9 mouse cellular contexts compared by ENCODE assay signal in the genomic region with DNA sequence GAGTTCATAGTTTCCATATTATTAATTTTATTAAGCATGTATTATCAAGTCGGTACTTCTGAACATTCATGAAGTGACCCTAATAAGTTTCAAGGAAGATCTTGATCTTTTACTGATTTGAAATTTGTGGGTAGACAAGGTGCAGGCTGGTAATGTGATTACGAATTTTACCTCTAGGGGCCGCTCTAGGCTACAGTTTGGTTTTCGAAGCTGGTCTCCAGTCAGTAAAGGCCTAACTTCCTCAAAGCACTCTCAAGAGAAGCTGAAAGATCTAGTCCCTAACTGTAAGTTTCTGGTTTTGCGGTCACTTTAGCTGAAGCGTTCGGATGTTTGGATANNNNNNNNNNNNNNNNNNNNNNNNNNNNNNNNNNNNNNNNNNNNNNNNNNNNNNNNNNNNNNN.
DNase-seq lines count a peak whose midpoint lies in the region; ATAC-seq and TF ChIP-seq lines count a peak whose summit lies in the region.
"Had no signal": no experiment of that assay in that cellular context is flagged by ENCODE, and none has a peak within 500 bp of the region (broad histone marks: within the 10 kb centered on the region; RNA-seq: fewer than 3 reads in every experiment).

No protein-coding gene starts in this region.

- ATAC-seq in hindbrain, embryonic 13.5 days (ENCODE audit: low FRiP score) = no peak
- ATAC-seq in frontal cortex, adult (ENCODE audit: low TSS enrichment) = peak; percentile 79
- peak; percentile 81 for ATAC-seq in megakaryocyte, adult 5-6 weeks (ENCODE audit: poor library complexity, severe bottlenecking)

- H3K4me1 ChIP-seq in hindbrain, embryonic 10.5 days (replicated peaks) = peaks cover 10% of the 10 kb centered on the region
- H3K4me1 ChIP-seq in hindbrain, embryonic 13.5 days (replicated peaks) = no peaks in the 10 kb centered on the region
- H3K4me1 ChIP-seq in E14TG2a.4 (replicated peaks; ENCODE audit: low read depth, low read length) = no peaks in the 10 kb centered on the region
- H3K4me1 ChIP-seq in cerebellum, adult 2 months (ENCODE audit: control insufficient read depth, insufficient read depth, low read length) = no peaks in the 10 kb centered on the region
- H3K4me1 ChIP-seq: limb, embryonic 15.5 days had no signal

- WGBS in hindbrain, embryonic 10.5 days = 28% methylated on average over 7 of the region's 7 CpGs
- 26% methylated on average over 7 of the region's 7 CpGs for WGBS in hindbrain, embryonic 13.5 days
- 26% methylated on average over 7 of the region's 7 CpGs for WGBS in cerebellum, adult 2 months

- no peak overlapping the region for H3K27ac ChIP-seq in hindbrain, embryonic 10.5 days
- H3K27ac ChIP-seq in hindbrain, embryonic 13.5 days = no peak overlapping the region
- no peak overlapping the region for H3K27ac ChIP-seq in cerebellum, adult 2 months (ENCODE audit: insufficient read depth, low read length)
- H3K27ac ChIP-seq: limb, embryonic 15.5 days had no signal

- peak; percentile 65 for DNase-seq in hindbrain, embryonic 10.5 days (ENCODE audit: low spot score)
- DNase-seq in cerebellum, adult 2 months = peak; percentile 27 to 51
- DNase-seq in layer of hippocampus, adult 8-10 months (ENCODE audit: low spot score in 2 of 2) = peak; percentile 39 to 76
- peak; percentile 16 to 23 for DNase-seq in urinary bladder, postnatal 36 days (ENCODE audit: low spot score in 2 of 2)

- no peaks in the 10 kb centered on the region for H3K36me3 ChIP-seq in hindbrain, embryonic 10.5 days
- H3K36me3 ChIP-seq in hindbrain, embryonic 13.5 days = no peaks in the 10 kb centered on the region
- no peaks in the 10 kb centered on the region for H3K36me3 ChIP-seq in E14TG2a.4 (ENCODE audit: insufficient read depth, low read length)
- H3K36me3 ChIP-seq: limb, embryonic 15.5 days had no signal

- H3K4me2 ChIP-seq in hindbrain, embryonic 13.5 days = no peak overlapping the region
- H3K4me2 ChIP-seq: limb, embryonic 15.5 days had no signal

- TF ChIP-seq POLR2A in cerebellum, adult 2 months (IDR thresholded peaks at IDR 0.05; ENCODE audit: borderline replicate concordance, insufficient read depth, low read length) = no peak

- H3K9me3 ChIP-seq in hindbrain, embryonic 10.5 days = no peaks in the 10 kb centered on the region
- H3K9me3 ChIP-seq in hindbrain, embryonic 13.5 days = no peaks in the 10 kb centered on the region
- no peaks in the 10 kb centered on the region for H3K9me3 ChIP-seq in E14TG2a.4 (ENCODE audit: low read length)
- H3K9me3 ChIP-seq: limb, embryonic 15.5 days had no signal

- peak; percentile 58 for TF ChIP-seq CTCF in E14TG2a.4 (conservative IDR thresholded peaks at IDR 0.05; ENCODE audit: low read length)
- peak; percentile 40; the same call in 1 of the 2 replicates for TF ChIP-seq CTCF in cerebellum, adult 2 months (IDR thresholded peaks at IDR 0.05; ENCODE audit: borderline replicate concordance, insufficient read depth, low read depth, low read length)

- H3K27me3 ChIP-seq in hindbrain, embryonic 10.5 days (ENCODE audit: insufficient read depth, poor library complexity, severe bottlenecking) = no peaks in the 10 kb centered on the region
- H3K27me3 ChIP-seq in hindbrain, embryonic 13.5 days = no peaks in the 10 kb centered on the region
- no peaks in the 10 kb centered on the region for H3K27me3 ChIP-seq in E14TG2a.4 (ENCODE audit: insufficient read depth, low read length)
- no peaks in the 10 kb centered on the region for H3K27me3 ChIP-seq in cerebellum, adult 2 months (ENCODE audit: control insufficient read depth, insufficient read depth, low read length)
- H3K27me3 ChIP-seq: limb, embryonic 15.5 days had no signal

- H3K4me3 ChIP-seq in hindbrain, embryonic 10.5 days = no peak overlapping the region
- no peak overlapping the region for H3K4me3 ChIP-seq in hindbrain, embryonic 13.5 days
- no peak overlapping the region for H3K4me3 ChIP-seq in E14TG2a.4 (replicated peaks; ENCODE audit: low read length)
- H3K4me3 ChIP-seq in cerebellum, adult 2 months (replicated peaks; ENCODE audit: insufficient read depth, low read depth, low read length) = no peak overlapping the region
- H3K4me3 ChIP-seq: limb, embryonic 15.5 days had no signal

- H3K9ac ChIP-seq in hindbrain, embryonic 13.5 days = no peak overlapping the region
- H3K9ac ChIP-seq: limb, embryonic 15.5 days had no signal
